Mouse (Mus musculus): ENCODE measurements around the gene Adamts4. TPM values are rescaled to one million over a fixed set of nuclear protein-coding genes. Genes with fewer than 3 reads are reported as not detected.

Adamts4 gene
- total and polyA plus RNA-seq, 3 experiments, result 0.04 to 0.25 (median 0.09) TPM

DNA sequence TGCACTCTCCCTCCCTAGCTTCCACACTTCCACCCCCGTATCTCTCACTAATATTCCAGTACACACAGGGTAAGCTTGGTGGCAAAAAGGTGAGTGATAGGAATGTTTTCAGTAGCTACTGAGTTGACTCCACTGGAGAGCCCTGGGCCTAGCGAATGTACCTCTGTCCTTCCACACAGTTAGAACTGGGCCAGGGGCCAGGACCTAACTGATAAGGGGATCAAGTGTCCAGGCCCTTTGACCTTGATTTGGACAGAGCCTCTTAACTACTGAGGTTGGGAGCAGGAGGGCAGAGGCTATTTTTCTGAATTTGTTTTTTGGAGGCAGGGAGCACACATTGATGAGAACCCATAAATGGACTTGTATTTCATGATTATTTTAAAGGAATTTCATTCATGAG lies 26.4 kb upstream of the Adamts4 start:
- TF ChIP-seq USF1 (IDR thresholded peaks at IDR 0.05; ENCODE audit: low read depth, low read length), result no peak
- no peak for TF ChIP-seq NRF1 (IDR thresholded peaks at IDR 0.05; ENCODE audit: low read depth, low read length)
- no peak for DNase-seq (ENCODE audit: extremely low read depth)

GRCm38 (mm10) chr1:171224857-171225256 lies 25.4 kb upstream of the Adamts4 start, which contains the start of gene Apoa2:
Gene Apoa2 (plus strand): TSS chr1:171225054.
- Histone ChIP-seq H3K9ac (ENCODE audit: insufficient read depth, low read depth) (no peak within 1 kb of the TSS), H3K4me3 (replicated peaks in 1 of 3; ENCODE audit: low read depth in 2 of 3, low read length in 2 of 3, poor library complexity in 1 of 3) (no peak within 1 kb of the TSS), H3K4me2 (ENCODE audit: insufficient read depth, low read depth, poor library complexity, severe bottlenecking) (no peak within 1 kb of the TSS), H3K79me2 (replicated peaks; ENCODE audit: control insufficient read depth, extremely low read depth, insufficient read depth, poor library complexity, severe bottlenecking) (no peaks in the 10 kb centered on the region), H3K27ac (ENCODE audit: insufficient read depth, low read depth) (no peak within 1 kb of the TSS), H3K4me1 (ENCODE audit: control insufficient read depth in 1 of 2, insufficient read depth in 2 of 2) (peaks cover 7 to 37% of the 10 kb centered on the region in 2 experiments; a peak in 3 of 4 replicates), H3K9me3 (replicated peaks; ENCODE audit: low read length) (no peaks in the 10 kb centered on the region), H3K36me3 (replicated peaks in 1 of 2; ENCODE audit: control insufficient read depth in 1 of 2, insufficient read depth in 1 of 2, low read length in 1 of 2) (peaks cover 9 to 18% of the 10 kb centered on the region in 2 experiments), H3K27me3 (replicated peaks) (no peaks in the 10 kb centered on the region)
- in situ Hi-C loops (cut with MboI; ENCODE audit: low pct_ligation_motif_present, low pct_unique_long_range_greater_than_20kb, low sequenced_read_pairs) (loop anchor here (5.0 to 10.0 kb wide), 2 partner anchors 113 to 330 kb away; partner anchors contain the start of gene Cfap126), dilution Hi-C loops (cut with MboI; ENCODE audit: extremely low pct_ligation_motif_present, extremely low pct_unique_long_range_greater_than_20kb, low sequenced_read_pairs) (no loop called here)
- DNase-seq (ENCODE audit: extremely low read depth), result no peak
- TF ChIP-seq MAX (IDR thresholded peaks at IDR 0.05; ENCODE audit: low read length), result no peak
- no peak for TF ChIP-seq MEF2A (IDR thresholded peaks at IDR 0.05; ENCODE audit: borderline replicate concordance, low read depth, low read length)
- no peak for TF ChIP-seq ZC3H11A (IDR thresholded peaks at IDR 0.05; ENCODE audit: low read depth, low read length)
- no peak for TF ChIP-seq USF2 (conservative IDR thresholded peaks at IDR 0.05; ENCODE audit: low read depth, low read length)
- TF ChIP-seq ETS1 (conservative IDR thresholded peaks at IDR 0.05; ENCODE audit: low read depth, low read length), result no peak
- TF ChIP-seq MAZ (IDR thresholded peaks at IDR 0.05; ENCODE audit: low read depth, low read length), result no peak
- no peak for TF ChIP-seq CTCF (conservative IDR thresholded peaks at IDR 0.05 in 1 of 2, IDR thresholded peaks at IDR 0.05 in 1 of 2; ENCODE audit: low read depth in 2 of 2, low read length in 2 of 2)
- no peak for TF ChIP-seq EP300 (IDR thresholded peaks at IDR 0.05; ENCODE audit: low read length)
- TF ChIP-seq RCOR1 (conservative IDR thresholded peaks at IDR 0.05; ENCODE audit: low read depth, low read length), result no peak
- TF ChIP-seq BHLHE40 (IDR thresholded peaks at IDR 0.05; ENCODE audit: low read depth, low read length), result no peak

More for the DNA sequence above, 26.4 kb upstream of the Adamts4 start:
- H3K4me1 ChIP-seq (ENCODE audit: control insufficient read depth in 1 of 2, insufficient read depth in 2 of 2), result peaks cover 7 to 31% of the 10 kb centered on the region in 2 experiments; a peak in 3 of 4 replicates
- H3K9me3 ChIP-seq (replicated peaks; ENCODE audit: low read length), result no peaks in the 10 kb centered on the region
- dilution Hi-C loops (cut with MboI; ENCODE audit: extremely low pct_ligation_motif_present, extremely low pct_unique_long_range_greater_than_20kb, low sequenced_read_pairs), result no loop called here
- no peaks in the 10 kb centered on the region for H3K27me3 ChIP-seq (replicated peaks)
- in situ Hi-C loops (cut with MboI; ENCODE audit: low pct_ligation_motif_present, low pct_unique_long_range_greater_than_20kb, low sequenced_read_pairs), result loop anchor here (5.0 to 10.0 kb wide), 2 partner anchors 111 to 329 kb away; partner anchors contain the start of gene Cfap126
- peaks cover 16 to 20% of the 10 kb centered on the region in 2 experiments for H3K36me3 ChIP-seq (replicated peaks in 1 of 2; ENCODE audit: control insufficient read depth in 1 of 2, insufficient read depth in 1 of 2, low read length in 1 of 2)
- no peak overlapping the region for H3K27ac ChIP-seq (ENCODE audit: insufficient read depth, low read depth)
- no peaks in the 10 kb centered on the region for H3K79me2 ChIP-seq (replicated peaks; ENCODE audit: control insufficient read depth, extremely low read depth, insufficient read depth, poor library complexity, severe bottlenecking)
- no peak overlapping the region for H3K4me2 ChIP-seq (ENCODE audit: insufficient read depth, low read depth, poor library complexity, severe bottlenecking)
- H3K4me3 ChIP-seq (replicated peaks in 1 of 3; ENCODE audit: low read depth in 2 of 3, low read length in 2 of 3, poor library complexity in 1 of 3), result no peak overlapping the region
- no peak overlapping the region for H3K9ac ChIP-seq (ENCODE audit: insufficient read depth, low read depth)

DNA sequence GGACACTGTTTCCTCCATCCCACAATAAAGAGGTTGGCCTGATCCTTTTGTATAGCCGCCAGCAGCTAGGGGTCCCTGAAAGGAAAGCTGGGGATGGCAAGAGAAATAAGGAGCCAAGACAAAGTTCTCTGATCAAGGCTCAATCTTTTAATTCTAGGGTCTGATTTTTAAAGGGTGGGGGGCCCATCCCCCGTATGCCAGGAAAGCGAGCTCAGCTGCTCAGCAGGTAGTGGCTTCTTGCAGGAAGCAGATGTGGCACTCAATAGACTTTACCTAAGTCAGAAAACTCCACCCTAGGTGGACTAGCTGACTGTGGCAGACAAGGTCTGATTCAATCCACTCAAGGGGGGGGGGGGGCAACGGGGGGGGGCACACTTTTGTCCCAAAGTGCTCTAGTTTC lies 23.4 kb upstream of the Adamts4 start:
- Histone ChIP-seq H3K79me2 (replicated peaks; ENCODE audit: control insufficient read depth, extremely low read depth, insufficient read depth, poor library complexity, severe bottlenecking) (no peaks in the 10 kb centered on the region), H3K36me3 (replicated peaks in 1 of 2; ENCODE audit: control insufficient read depth in 1 of 2, insufficient read depth in 1 of 2, low read length in 1 of 2) (peaks cover 0 to 12% of the 10 kb centered on the region in 2 experiments), H3K9ac (ENCODE audit: insufficient read depth, low read depth) (no peak overlapping the region), H3K27ac (ENCODE audit: insufficient read depth, low read depth) (no peak overlapping the region), H3K4me1 (ENCODE audit: control insufficient read depth in 1 of 2, insufficient read depth in 2 of 2) (peaks cover 11 to 42% of the 10 kb centered on the region in 2 experiments), H3K9me3 (replicated peaks; ENCODE audit: low read length) (no peaks in the 10 kb centered on the region), H3K4me3 (replicated peaks in 1 of 3; ENCODE audit: low read depth in 2 of 3, low read length in 2 of 3, poor library complexity in 1 of 3) (no peak overlapping the region), H3K27me3 (replicated peaks) (no peaks in the 10 kb centered on the region), H3K4me2 (ENCODE audit: insufficient read depth, low read depth, poor library complexity, severe bottlenecking) (no peak overlapping the region)
- dilution Hi-C loops (cut with MboI; ENCODE audit: extremely low pct_ligation_motif_present, extremely low pct_unique_long_range_greater_than_20kb, low sequenced_read_pairs) (no loop called here), in situ Hi-C loops (cut with MboI; ENCODE audit: low pct_ligation_motif_present, low pct_unique_long_range_greater_than_20kb, low sequenced_read_pairs) (loop anchor here (10.0 kb wide), 1 partner anchor 332 kb away; no protein-coding TSS in a partner anchor)
- TF ChIP-seq HCFC1 (IDR thresholded peaks at IDR 0.05; ENCODE audit: low read depth, low read length), result no peak
- no peak for TF ChIP-seq RAD21 (IDR thresholded peaks at IDR 0.05; ENCODE audit: low read depth, low read length)
- no peak for TF ChIP-seq SIN3A (IDR thresholded peaks at IDR 0.05; ENCODE audit: low read length)
- TF ChIP-seq NELFE (IDR thresholded peaks at IDR 0.05; ENCODE audit: low read depth, low read length), result no peak
- no peak for TF ChIP-seq NRF1 (IDR thresholded peaks at IDR 0.05; ENCODE audit: low read depth, low read length)
- no peak for TF ChIP-seq TBP (conservative IDR thresholded peaks at IDR 0.05; ENCODE audit: low read depth, low read length)
- TF ChIP-seq JUND (conservative IDR thresholded peaks at IDR 0.05; ENCODE audit: low read depth, low read length), result no peak
- no peak for TF ChIP-seq CHD2 (IDR thresholded peaks at IDR 0.05; ENCODE audit: low read length)
- TF ChIP-seq CTCF (conservative IDR thresholded peaks at IDR 0.05 in 1 of 2, IDR thresholded peaks at IDR 0.05 in 1 of 2; ENCODE audit: low read depth in 2 of 2, low read length in 2 of 2), result no peak
- no peak for TF ChIP-seq MXI1 (IDR thresholded peaks at IDR 0.05; ENCODE audit: low read depth, low read length)
- no peak for TF ChIP-seq USF2 (conservative IDR thresholded peaks at IDR 0.05; ENCODE audit: low read depth, low read length)
- no peak for TF ChIP-seq ZNF384 (IDR thresholded peaks at IDR 0.05; ENCODE audit: low read depth, low read length)
- no peak for TF ChIP-seq ETS1 (conservative IDR thresholded peaks at IDR 0.05; ENCODE audit: low read depth, low read length)
- no peak for TF ChIP-seq POLR2AphosphoS2 (IDR thresholded peaks at IDR 0.05; ENCODE audit: low read depth, low read length)
- TF ChIP-seq KAT2A (IDR thresholded peaks at IDR 0.05; ENCODE audit: insufficient replicate concordance, low read length), result no peak
- no peak for TF ChIP-seq UBTF (IDR thresholded peaks at IDR 0.05; ENCODE audit: low read depth, low read length)
- TF ChIP-seq MYC (IDR thresholded peaks at IDR 0.05; ENCODE audit: low read depth, low read length), result no peak
- TF ChIP-seq MAZ (IDR thresholded peaks at IDR 0.05; ENCODE audit: low read depth, low read length), result no peak
- DNase-seq (ENCODE audit: extremely low read depth), result no peak
